ENCODE assay signal across 16 mouse cellular contexts in genomic region chr12:110701363-110701762, GRCm38 (mm10). TPM values are rescaled to one million over a fixed set of nuclear protein-coding genes. Genes with fewer than 3 reads are reported as not detected.
DNase-seq lines count a peak whose midpoint lies in the region; ATAC-seq and TF ChIP-seq lines count a peak whose summit lies in the region.
"Not testable (repeated sequence)": the region's sequence is repeated elsewhere in the genome, so short reads cannot be mapped to it uniquely, and the experiment has no call there.
"Had no signal": no experiment of that assay in that cellular context is flagged by ENCODE, and none has a peak within 500 bp of the region (broad histone marks: within the 10 kb centered on the region; RNA-seq: fewer than 3 reads in every experiment).

No protein-coding gene starts in this region.

- peak overlapping the region; percentile 74 for H3K9ac ChIP-seq in MEL (ENCODE audit: control insufficient read depth, low read depth, low read length, poor library complexity, severe bottlenecking)
- H3K9ac ChIP-seq in embryonic facial prominence, embryonic 12.5 days: 0 out of 2 replicates have a peak overlapping the region, but pooled peaks have one; percentile 4
- H3K9ac ChIP-seq in heart, embryonic 16.5 days (ENCODE audit: low read length): peak overlapping the region; percentile 47; the same call in 1 of the 2 replicates
- H3K9ac ChIP-seq in intestine, embryonic 16.5 days (ENCODE audit: low read depth, low read length): peak overlapping the region; percentile 36; the same call in 1 of the 2 replicates
- peak overlapping the region; percentile 53 for H3K9ac ChIP-seq in liver, embryonic 12.5 days

- peaks cover 21 to 50% of the 10 kb centered on the region in 2 experiments for H3K4me1 ChIP-seq in MEL (ENCODE audit: control insufficient read depth in 1 of 2, insufficient read depth in 2 of 2, low read length in 2 of 2)
- peaks cover 11% of the 10 kb centered on the region; the same call in 1 of the 2 replicates for H3K4me1 ChIP-seq in embryonic facial prominence, embryonic 12.5 days
- H3K4me1 ChIP-seq in heart, embryonic 16.5 days (ENCODE audit: control insufficient read depth, insufficient read depth, low read length): peaks cover 20% of the 10 kb centered on the region
- peaks cover 11% of the 10 kb centered on the region; the same call in 1 of the 2 replicates for H3K4me1 ChIP-seq in intestine, embryonic 16.5 days (ENCODE audit: control insufficient read depth, insufficient read depth, low read length)
- H3K4me1 ChIP-seq in liver, embryonic 12.5 days: peaks cover 74% of the 10 kb centered on the region
- H3K4me1 ChIP-seq in megakaryocyte, embryonic 14.5 days: peaks cover 92% of the 10 kb centered on the region

- H3K4me2 ChIP-seq in embryonic facial prominence, embryonic 12.5 days (replicated peaks); heart, embryonic 16.5 days (ENCODE audit: low read depth, low read length); intestine, embryonic 16.5 days (ENCODE audit: low read depth, low read length): not testable (repeated sequence)
- peak overlapping the region; percentile 15; the same call in 1 of the 2 replicates for H3K4me2 ChIP-seq in liver, embryonic 12.5 days

- TF ChIP-seq RAD21 in MEL (IDR thresholded peaks at IDR 0.05; ENCODE audit: low read depth, low read length): not testable (repeated sequence)

- peak overlapping the region; percentile 85 for H3K27ac ChIP-seq in MEL (ENCODE audit: control insufficient read depth, low read depth, low read length)
- H3K27ac ChIP-seq in embryonic facial prominence, embryonic 12.5 days; heart, embryonic 16.5 days (ENCODE audit: low read length): not testable (repeated sequence)
- H3K27ac ChIP-seq in intestine, embryonic 16.5 days (ENCODE audit: low read length): 0 out of 2 replicates have a peak overlapping the region, but pooled peaks have one; percentile 18
- H3K27ac ChIP-seq in liver, embryonic 12.5 days: peak overlapping the region; percentile 93

- not testable (repeated sequence) for H3K79me3 ChIP-seq in C2C12 (ENCODE audit: low read depth)

- H3K4me3 ChIP-seq in C2C12 (ENCODE audit: insufficient read depth, poor library complexity, severe bottlenecking); embryonic facial prominence, embryonic 12.5 days; heart, embryonic 16.5 days (ENCODE audit: low read length); intestine, embryonic 16.5 days (ENCODE audit: low read length); liver, embryonic 12.5 days: not testable (repeated sequence)
- H3K4me3 ChIP-seq in MEL (ENCODE audit: control insufficient read depth in 1 of 2, insufficient read depth in 1 of 2, low read depth in 2 of 2, low read length in 2 of 2): peak overlapping the region in 1 of 2 experiments; percentile 9; a peak in 1 of 4 replicates
- peak overlapping the region; percentile 72 for H3K4me3 ChIP-seq in megakaryocyte, embryonic 14.5 days (replicated peaks)

- not testable (repeated sequence) for H3K27me3 ChIP-seq in C2C12 (ENCODE audit: control insufficient read depth, insufficient read depth, insufficient read length); MEL (ENCODE audit: control insufficient read depth in 1 of 2, insufficient read depth in 2 of 2, low read length in 2 of 2); embryonic facial prominence, embryonic 12.5 days; heart, embryonic 16.5 days (ENCODE audit: control insufficient read depth, insufficient read depth, low read length); intestine, embryonic 16.5 days (replicated peaks; ENCODE audit: control insufficient read depth, insufficient read depth, low read length); liver, embryonic 12.5 days (replicated peaks); megakaryocyte, embryonic 14.5 days (replicated peaks)

- 29% methylated on average over 2 of the region's 3 CpGs for WGBS in embryonic facial prominence, embryonic 12.5 days
- WGBS in heart, embryonic 16.5 days: 38% methylated on average over 3 of the region's 3 CpGs
- 32% methylated on average over 3 of the region's 3 CpGs for WGBS in intestine, embryonic 16.5 days
- 0% methylated on average over 1 of the region's 3 CpGs for WGBS in liver, embryonic 12.5 days (ENCODE audit: insufficient replicate concordance)

- H3ac ChIP-seq in C2C12 (ENCODE audit: control insufficient read depth, insufficient read length, low read depth): not testable (repeated sequence)

- not testable (repeated sequence) for H3K36me3 ChIP-seq in C2C12 (ENCODE audit: control insufficient read depth, insufficient read depth); embryonic facial prominence, embryonic 12.5 days; heart, embryonic 16.5 days (ENCODE audit: control insufficient read depth, insufficient read depth); intestine, embryonic 16.5 days (ENCODE audit: control insufficient read depth, insufficient read depth, low read length); liver, embryonic 12.5 days; megakaryocyte, embryonic 14.5 days (replicated peaks; ENCODE audit: low read length)
- H3K36me3 ChIP-seq in MEL (ENCODE audit: control insufficient read depth in 1 of 2, insufficient read depth in 2 of 2, low read length in 2 of 2): peaks cover 0 to 43% of the 10 kb centered on the region in 2 experiments; a peak in 2 of 4 replicates

- TF ChIP-seq CTCF in C2C12 (IDR thresholded peaks at IDR 0.05; ENCODE audit: control insufficient read depth, insufficient read depth, insufficient read length); MEL (IDR thresholded peaks at IDR 0.05 in 2 of 3, conservative IDR thresholded peaks at IDR 0.05 in 1 of 3; ENCODE audit: control insufficient read depth in 1 of 3, insufficient read depth in 1 of 3, low read depth in 2 of 3, low read length in 3 of 3, poor library complexity in 1 of 3, severe bottlenecking in 1 of 3): not testable (repeated sequence)

- peak in 1 of 2 experiments; percentile 60; a peak in 2 of 4 replicates for TF ChIP-seq POLR2A in MEL (IDR thresholded peaks at IDR 0.05; ENCODE audit: control insufficient read depth in 1 of 2, insufficient read depth in 1 of 2, low read depth in 1 of 2, low read length in 2 of 2, poor library complexity in 1 of 2)

- ATAC-seq in embryonic facial prominence, embryonic 12.5 days (ENCODE audit: insufficient number of reproducible peaks, insufficient read depth, low FRiP score, low TSS enrichment); heart, embryonic 16.5 days (replicated peaks; ENCODE audit: extremely low read depth, insufficient read depth, low FRiP score); intestine, embryonic 16.5 days: not testable (repeated sequence)
- peak; percentile 14; the same call in 1 of the 2 replicates for ATAC-seq in liver, embryonic 12.5 days

- peak; percentile 87 for DNase-seq in MEL (ENCODE audit: low read depth, low spot score)
- peak; percentile 82 for DNase-seq in yolk sac, embryonic 10.5 days (ENCODE audit: low spot score)

- peak; percentile 55 to 62; a peak in 3 of 4 replicates for TF ChIP-seq EP300 in MEL (IDR thresholded peaks at IDR 0.05; ENCODE audit: low read depth in 1 of 2, low read length in 2 of 2)

- H3K9me3 ChIP-seq in MEL (replicated peaks; ENCODE audit: insufficient read depth, low read length); embryonic facial prominence, embryonic 12.5 days; heart, embryonic 16.5 days (replicated peaks; ENCODE audit: control insufficient read depth, low read length); intestine, embryonic 16.5 days (ENCODE audit: control insufficient read depth, low read length); liver, embryonic 12.5 days (replicated peaks); megakaryocyte, embryonic 14.5 days: not testable (repeated sequence)

- H3K79me2 ChIP-seq in C2C12 (ENCODE audit: control insufficient read depth, insufficient read depth); MEL (ENCODE audit: control insufficient read depth, insufficient read depth, low read length, poor library complexity): not testable (repeated sequence)

RNA-seq across cellular contexts. Expression of gene Hsp90aa1, which starts 1.2 kb away (rescaled TPM):
- polyA plus RNA-seq in C2C12 (2012; fragmentation: generic; extraction: Trizol) (253 TPM), MEL (2012; ENCODE audit: insufficient read depth in 1 of 2, insufficient read length in 2 of 2, low read depth in 1 of 2, low replicate concordance in 2 of 2, missing spikeins in 1 of 2) (1,000 to 10,000 TPM in 1 of 2 experiments, 100 to 1,000 TPM in 1; 913 to 1,471 TPM)
- total RNA-seq in MEL (2012; rRNA removed): 1,509 and 1,517 TPM in 2 replicates
- polyA plus RNA-seq in embryonic facial prominence, embryonic 12.5 days (2016; fragmentation: Nextera tagmentation; extraction: Ambion mirVana): 841 and 859 TPM in 2 replicates
- polyA plus RNA-seq in heart, embryonic 16.5 days (2015; fragmentation: Nextera tagmentation; extraction: Ambion mirVana): 622 and 694 TPM in 2 replicates
- 679 and 790 TPM in 2 replicates for polyA plus RNA-seq in intestine, embryonic 16.5 days (2015; fragmentation: Nextera tagmentation; extraction: Ambion mirVana)
- polyA plus RNA-seq in liver, embryonic 12.5 days (2016; fragmentation: Nextera tagmentation; extraction: Ambion mirVana): 1,099 and 1,203 TPM in 2 replicates
- polyA plus RNA-seq in megakaryocyte, embryonic 14.5 days (2012; ENCODE audit: insufficient read depth, low replicate concordance): 14.0 and 99.4 TPM in 2 replicates

RNA-seq across cellular contexts. Expression of gene 1700001K19Rik, which starts 18.9 kb away (rescaled TPM):
- polyA plus RNA-seq in C2C12 (2012; fragmentation: generic; extraction: Trizol): 0.04 TPM
- total RNA-seq in MEL (2012; rRNA removed): not detected in 2 replicates
- under 1 TPM in 1 of 2 experiments, not detected in 1; 0.29 TPM for polyA plus RNA-seq in MEL (2012; ENCODE audit: insufficient read depth in 1 of 2, insufficient read length in 2 of 2, low read depth in 1 of 2, low replicate concordance in 2 of 2, missing spikeins in 1 of 2)
- polyA plus RNA-seq in embryonic facial prominence, embryonic 12.5 days (2016; fragmentation: Nextera tagmentation; extraction: Ambion mirVana): 0.24 TPM in 1 of 2 replicates, not detected in the other
- polyA plus RNA-seq in heart, embryonic 16.5 days (2015; fragmentation: Nextera tagmentation; extraction: Ambion mirVana): not detected in 2 replicates
- not detected in 2 replicates for polyA plus RNA-seq in intestine, embryonic 16.5 days (2015; fragmentation: Nextera tagmentation; extraction: Ambion mirVana)
- polyA plus RNA-seq in liver, embryonic 12.5 days (2016; fragmentation: Nextera tagmentation; extraction: Ambion mirVana): not detected in 2 replicates
- polyA plus RNA-seq in megakaryocyte, embryonic 14.5 days (2012; ENCODE audit: insufficient read depth, low replicate concordance): not detected in 2 replicates
- total RNA-seq: adrenal gland, postnatal 10 days; gastrocnemius, postnatal 4 days; layer of hippocampus, postnatal 10 days had no signal
- polyA plus RNA-seq: erythroblast, embryonic 14.5 days; heart, embryonic 15.5 days; limb, embryonic 13.5 days; lung, embryonic 16.5 days; stomach, embryonic 14.5 days had no signal

RNA-seq across cellular contexts. Expression of gene Wdr20, which starts 36.4 kb away (rescaled TPM):
- polyA plus RNA-seq in C2C12 (2012; fragmentation: generic; extraction: Trizol): 12.6 TPM
- total RNA-seq in MEL (2012; rRNA removed): 21.9 and 25.8 TPM in 2 replicates
- 10 to 100 TPM in 1 of 2 experiments, not detected in 1; 18.8 TPM for polyA plus RNA-seq in MEL (2012; ENCODE audit: insufficient read depth in 1 of 2, insufficient read length in 2 of 2, low read depth in 1 of 2, low replicate concordance in 2 of 2, missing spikeins in 1 of 2)
- polyA plus RNA-seq in embryonic facial prominence, embryonic 12.5 days (2016; fragmentation: Nextera tagmentation; extraction: Ambion mirVana): 30.1 and 31.7 TPM in 2 replicates
- polyA plus RNA-seq in heart, embryonic 16.5 days (2015; fragmentation: Nextera tagmentation; extraction: Ambion mirVana): 15.8 and 18.0 TPM in 2 replicates
- 21.1 and 21.7 TPM in 2 replicates for polyA plus RNA-seq in intestine, embryonic 16.5 days (2015; fragmentation: Nextera tagmentation; extraction: Ambion mirVana)
- 14.2 and 16.0 TPM in 2 replicates for polyA plus RNA-seq in liver, embryonic 12.5 days (2016; fragmentation: Nextera tagmentation; extraction: Ambion mirVana)
- 13.1 and 45.3 TPM in 2 replicates for polyA plus RNA-seq in megakaryocyte, embryonic 14.5 days (2012; ENCODE audit: insufficient read depth, low replicate concordance)

Comparison
In these comparisons a context has a peak if more than half of its experiments do, and no peak if none do; other contexts are left out.
1. H3K9ac ChIP-seq: peak in every context shown above with its lines; median percentile 74 in MEL; 53 in liver, embryonic 12.5 days; 47 in heart, embryonic 16.5 days; 36 in intestine, embryonic 16.5 days; 4 in embryonic facial prominence, embryonic 12.5 days.